Mouse (Mus musculus) heart, adult 8-10 months (tissue): Measurements from ENCODE around the gene Ninj2. TPM values are rescaled to one million over a fixed set of nuclear protein-coding genes. Genes with fewer than 3 reads are reported as not detected.

Experiments
- total RNA-seq, 4 experiments: library from RNA; stranded (reverse); gene quantifications; 2 replicates each; pipeline ENCODE4 v1.2.4; 2022

The Ninj2 gene
- total RNA-seq, 4 experiments from 2014 or later = not detected

Other genes starting within 250 kb of the Ninj2 start
- 10 to 100 TPM; 39.0 to 46.8 (median 41.1) TPM for gene Erc1, start 245.2 kb upstream of the Ninj2 start, total RNA-seq
- 10 to 100 TPM in 3 of 4 experiments, 1 to 10 TPM in 1; 8.5 to 11.0 (median 10.2) TPM for gene Rad52, start 190.7 kb upstream of the Ninj2 start, total RNA-seq
- 100 to 1,000 TPM; 363 to 494 (median 444) TPM for gene Wnk1, start 54.7 kb upstream of the Ninj2 start, total RNA-seq
- gene D330020A13Rik, start 201.0 kb downstream of the Ninj2 start, total RNA-seq = not detected
- under 1 TPM; 0.09 to 0.47 (median 0.18) TPM for gene B4galnt3, start 201.2 kb downstream of the Ninj2 start, total RNA-seq